Mouse (Mus musculus) cerebellum, postnatal 25 days (tissue): ENCODE data around the gene Gm28043.

Experiments
- DNase-seq, 2 experiments: peaks; one replicate each; pipeline ENCODE4 v3.0.0; 2021; ENCODE audit warnings: mixed read lengths in 2 of 2

Gm28043 gene

GRCm38 (mm10) chr17:29628946-29629345 lies 14.3 kb downstream of the Gm28043 start:
- DNase-seq: peak; percentile 54 to 67

- DNase-seq: no peak
Measured at GRCm38 (mm10) chr17:29629620-29630019, 14.9 kb downstream of the Gm28043 start.

- no peak for DNase-seq
Measured at GRCm38 (mm10) chr17:29632312-29632711, 17.6 kb downstream of the Gm28043 start.

- no peak for DNase-seq
Measured at GRCm38 (mm10) chr17:29635492-29635891, 20.8 kb downstream of the Gm28043 start.

- peak; percentile 78 to 82 for DNase-seq
Measured at GRCm38 (mm10) chr17:29636118-29636517, 21.4 kb downstream of the Gm28043 start.

- peak; percentile 42 to 56 for DNase-seq
Measured at GRCm38 (mm10) chr17:29637377-29637776, 22.7 kb downstream of the Gm28043 start.

GRCm38 (mm10) chr17:29637895-29638294 lies 23.2 kb downstream of the Gm28043 start:
- DNase-seq: no peak

GRCm38 (mm10) chr17:29640971-29641370 lies 26.3 kb downstream of the Gm28043 start:
- no peak for DNase-seq

- DNase-seq: no peak
Measured at GRCm38 (mm10) chr17:29642219-29642618, 27.5 kb downstream of the Gm28043 start.

GRCm38 (mm10) chr17:29658249-29658648 lies 43.6 kb downstream of the Gm28043 start:
- DNase-seq: no peak

- DNase-seq: peak; percentile 99
Measured at GRCm38 (mm10) chr17:29660076-29660761, 45.5 kb downstream of the Gm28043 start, which contains the start of gene Cmtr1. Gene Cmtr1 (plus strand): TSS chr17:29660595.

- DNase-seq: no peak
Measured at GRCm38 (mm10) chr17:29660762-29661391, 46.2 kb downstream of the Gm28043 start.

- DNase-seq: peak in 1 of 2 experiments; percentile 67
Measured at GRCm38 (mm10) chr17:29662145-29662544, 47.5 kb downstream of the Gm28043 start.

- DNase-seq: peak; percentile 91 to 92
Measured at GRCm38 (mm10) chr17:29668051-29668986, 53.6 kb downstream of the Gm28043 start.

- DNase-seq: no peak
Measured at GRCm38 (mm10) chr17:29669030-29669429, 54.4 kb downstream of the Gm28043 start.

GRCm38 (mm10) chr17:29669936-29670335 lies 55.3 kb downstream of the Gm28043 start:
- peak in 1 of 2 experiments; percentile 12 for DNase-seq

- peak in 1 of 2 experiments; percentile 51 for DNase-seq
Measured at GRCm38 (mm10) chr17:29671021-29671420, 56.3 kb downstream of the Gm28043 start.

GRCm38 (mm10) chr17:29673325-29673724 lies 58.6 kb downstream of the Gm28043 start:
- DNase-seq: no peak

- DNase-seq: peak in 1 of 2 experiments; percentile 15
Measured at GRCm38 (mm10) chr17:29678526-29678925, 63.9 kb downstream of the Gm28043 start.

- peak in 1 of 2 experiments; percentile 19 for DNase-seq
Measured at GRCm38 (mm10) chr17:29679038-29679767, 64.5 kb downstream of the Gm28043 start.

- DNase-seq: peak; percentile 96 to 98
Measured at GRCm38 (mm10) chr17:29680174-29680573, 65.5 kb downstream of the Gm28043 start.

- no peak for DNase-seq
Measured at GRCm38 (mm10) chr17:29680921-29681320, 66.2 kb downstream of the Gm28043 start.
